Mouse (Mus musculus) cerebellum, adult 2 months (tissue): ENCODE measurements around the gene Acbd4.

Experiments
- CTCF ChIP-seq: fragments of 200-500 bp; IDR thresholded peaks from 2 replicates; pipeline ENCODE4 v1.5.1; 2011; ENCODE audit warnings: low read depth, mild to moderate bottlenecking, control low read depth, low read length, moderate library complexity, borderline replicate concordance; ENCODE audit not compliant: insufficient read depth
- POLR2A ChIP-seq: fragments of 200-500 bp; IDR thresholded peaks from 2 replicates; pipeline ENCODE4 v1.6.1; 2011; ENCODE audit warnings: low read length, control low read depth, borderline replicate concordance; ENCODE audit not compliant: insufficient read depth

- no peak for TF ChIP-seq POLR2A
- no peak for TF ChIP-seq CTCF
Measured at GRCm38 (mm10) chr11:103104469-103104868, 3.0 kb downstream of the Acbd4 start.
